Mouse (Mus musculus): ENCODE measurements around the gene Acss3.

- TF ChIP-seq CTCF (IDR thresholded peaks at IDR 0.05; ENCODE audit: insufficient read depth, low read length) (no peak), POLR2A (IDR thresholded peaks at IDR 0.05; ENCODE audit: borderline replicate concordance, extremely low read depth, low read depth, low read length) (no peak)
These were observed 20.5 kb upstream of the Acss3 start for GRCm38 (mm10) chr10:107144016-107144415.
